Mouse (Mus musculus): ENCODE results near the gene BC030867. TPM values are rescaled to one million over a fixed set of nuclear protein-coding genes. Genes with fewer than 3 reads are reported as not detected.

Gene BC030867
- polyA plus RNA-seq, 1 experiment from 2014 or later = 25.8 TPM

- H3K27ac ChIP-seq (replicated peaks) = no peak overlapping the region
- H3K27me3 ChIP-seq (ENCODE audit: low read depth, poor library complexity, severe bottlenecking) = no peaks in the 10 kb centered on the region
- peaks cover 19% of the 10 kb centered on the region for H3K4me1 ChIP-seq
- H3K4me3 ChIP-seq = no peak overlapping the region
- no peaks in the 10 kb centered on the region for H3K9me3 ChIP-seq (replicated peaks)
- WGBS = 53% methylated on average over 3 of the region's 3 CpGs
- no peak for DNase-seq (ENCODE audit: low spot score)
- H3K36me3 ChIP-seq = peaks cover 51% of the 10 kb centered on the region
Observed at GRCm38 (mm10) chr11:102305359-102305758, 56.7 kb downstream of the BC030867 start.

- DNase-seq (ENCODE audit: low spot score) = no peak
- Histone ChIP-seq H3K27me3 (ENCODE audit: low read depth, poor library complexity, severe bottlenecking) (no peaks in the 10 kb centered on the region), H3K36me3 (peaks cover 79% of the 10 kb centered on the region), H3K27ac (replicated peaks) (no peak overlapping the region), H3K4me1 (peaks cover 34% of the 10 kb centered on the region), H3K9me3 (replicated peaks) (no peaks in the 10 kb centered on the region), H3K4me3 (no peak overlapping the region)
- 89% methylated on average over 9 of the region's 9 CpGs for WGBS
Observed at GRCm38 (mm10) chr11:102308104-102308503, 59.4 kb downstream of the BC030867 start.

GRCm38 (mm10) chr11:102308979-102309378 is 60.3 kb downstream of the BC030867 start:
- H3K36me3 ChIP-seq = peaks cover 87% of the 10 kb centered on the region
- no peaks in the 10 kb centered on the region for H3K9me3 ChIP-seq (replicated peaks)
- H3K4me3 ChIP-seq = peak overlapping the region; percentile 52
- 1% methylated on average over 27 of the region's 27 CpGs for WGBS
- no peaks in the 10 kb centered on the region for H3K27me3 ChIP-seq (ENCODE audit: low read depth, poor library complexity, severe bottlenecking)
- peak overlapping the region; percentile 69 for H3K27ac ChIP-seq (replicated peaks)
- DNase-seq (ENCODE audit: low spot score) = peak; percentile 97
- H3K4me1 ChIP-seq = peaks cover 34% of the 10 kb centered on the region

- H3K27me3 ChIP-seq (ENCODE audit: low read depth, poor library complexity, severe bottlenecking) = no peaks in the 10 kb centered on the region
- no peak for DNase-seq (ENCODE audit: low spot score)
- peak overlapping the region; percentile 69; the same call in 1 of the 2 replicates for H3K27ac ChIP-seq (replicated peaks)
- H3K4me1 ChIP-seq = peaks cover 37% of the 10 kb centered on the region
- peak overlapping the region; percentile 52 for H3K4me3 ChIP-seq
- H3K36me3 ChIP-seq = peaks cover 96% of the 10 kb centered on the region
- 89% methylated on average over 22 of the region's 22 CpGs for WGBS
- H3K9me3 ChIP-seq (replicated peaks) = no peaks in the 10 kb centered on the region
Observed at GRCm38 (mm10) chr11:102309821-102310617, 61.3 kb downstream of the BC030867 start.

- peak overlapping the region; percentile 52 for H3K4me3 ChIP-seq
- DNase-seq (ENCODE audit: low spot score) = no peak
- peaks cover 47% of the 10 kb centered on the region for H3K4me1 ChIP-seq
- no peaks in the 10 kb centered on the region for H3K27me3 ChIP-seq (ENCODE audit: low read depth, poor library complexity, severe bottlenecking)
- H3K9me3 ChIP-seq (replicated peaks) = no peaks in the 10 kb centered on the region
- peaks cover 92% of the 10 kb centered on the region for H3K36me3 ChIP-seq
- WGBS = 45% methylated on average over 38 of the region's 38 CpGs
- peak overlapping the region; percentile 59 for H3K27ac ChIP-seq (replicated peaks)
Observed at GRCm38 (mm10) chr11:102310768-102311695, 62.4 kb downstream of the BC030867 start.

- no peak for DNase-seq (ENCODE audit: low spot score)
- H3K9me3 ChIP-seq (replicated peaks) = no peaks in the 10 kb centered on the region
- no peak overlapping the region for H3K4me3 ChIP-seq
- peaks cover 55% of the 10 kb centered on the region for H3K4me1 ChIP-seq
- H3K36me3 ChIP-seq = peaks cover 83% of the 10 kb centered on the region
- WGBS = 87% methylated on average over 4 of the region's 4 CpGs
- no peak overlapping the region for H3K27ac ChIP-seq (replicated peaks)
- no peaks in the 10 kb centered on the region for H3K27me3 ChIP-seq (ENCODE audit: low read depth, poor library complexity, severe bottlenecking)
Observed at GRCm38 (mm10) chr11:102311966-102312365, 63.3 kb downstream of the BC030867 start.

GRCm38 (mm10) chr11:102312586-102312985 is 63.9 kb downstream of the BC030867 start:
- Histone ChIP-seq H3K27ac (replicated peaks) (no peak overlapping the region), H3K4me1 (peaks cover 55% of the 10 kb centered on the region), H3K36me3 (peaks cover 76% of the 10 kb centered on the region)

GRCm38 (mm10) chr11:102314321-102314720 is 65.6 kb downstream of the BC030867 start:
- H3K27me3 ChIP-seq (ENCODE audit: low read depth, poor library complexity, severe bottlenecking) = no peaks in the 10 kb centered on the region
- H3K36me3 ChIP-seq = peaks cover 63% of the 10 kb centered on the region
- H3K27ac ChIP-seq (replicated peaks) = no peak overlapping the region
- no peak for DNase-seq (ENCODE audit: low spot score)
- H3K4me1 ChIP-seq = peaks cover 48% of the 10 kb centered on the region
- 91% methylated on average over 12 of the region's 12 CpGs for WGBS
- no peak overlapping the region; the same call in 1 of the 2 replicates for H3K4me3 ChIP-seq
- no peaks in the 10 kb centered on the region for H3K9me3 ChIP-seq (replicated peaks)

More at GRCm38 (mm10) chr11:102312586-102312985, 63.9 kb downstream of the BC030867 start:
- Histone ChIP-seq H3K4me3 (no peak overlapping the region), H3K9me3 (replicated peaks) (no peaks in the 10 kb centered on the region), H3K27me3 (ENCODE audit: low read depth, poor library complexity, severe bottlenecking) (no peaks in the 10 kb centered on the region)
- WGBS = 88% methylated on average over 6 of the region's 6 CpGs
- no peak for DNase-seq (ENCODE audit: low spot score)

Small RNA genes lying within 50 kb of the gene (microRNA-seq; reads per million reads assigned to microRNA genes)
- gene Mir8101 = 1.5 reads per million

Other genes with a start within 250 kb of the BC030867 start
- 13.3 and 16.9 TPM in 2 replicates for gene Mpp3, start 220.4 kb upstream of the BC030867 start, polyA plus RNA-seq (2016; fragmentation: Nextera tagmentation; extraction: Ambion mirVana)
- gene Cd300lg, start 207.4 kb upstream of the BC030867 start, polyA plus RNA-seq (2016; fragmentation: Nextera tagmentation; extraction: Ambion mirVana) = 0.20 and 0.25 TPM in 2 replicates
- 15.5 and 18.7 TPM in 2 replicates for gene Mpp2, start 160.4 kb upstream of the BC030867 start, polyA plus RNA-seq (2016; fragmentation: Nextera tagmentation; extraction: Ambion mirVana)
- not detected in 2 replicates for gene Ppy, start 147.6 kb upstream of the BC030867 start, polyA plus RNA-seq (2016; fragmentation: Nextera tagmentation; extraction: Ambion mirVana)
- not detected in 2 replicates for gene Pyy, start 141.1 kb upstream of the BC030867 start, polyA plus RNA-seq (2016; fragmentation: Nextera tagmentation; extraction: Ambion mirVana)
- gene Nags, start 103.4 kb upstream of the BC030867 start, polyA plus RNA-seq (2016; fragmentation: Nextera tagmentation; extraction: Ambion mirVana) = 0.10 TPM in 1 of 2 replicates, not detected in the other
- 40.4 and 42.3 TPM in 2 replicates for gene Tmem101, start 92.5 kb upstream of the BC030867 start, polyA plus RNA-seq (2016; fragmentation: Nextera tagmentation; extraction: Ambion mirVana)
- gene Lsm12, start 63.6 kb upstream of the BC030867 start, polyA plus RNA-seq (2016; fragmentation: Nextera tagmentation; extraction: Ambion mirVana) = 141 and 144 TPM in 2 replicates
- gene G6pc3, start 59.3 kb upstream of the BC030867 start, polyA plus RNA-seq (2016; fragmentation: Nextera tagmentation; extraction: Ambion mirVana) = 39.1 and 41.5 TPM in 2 replicates
- 57.3 and 68.9 TPM in 2 replicates for gene Hdac5, start 18.7 kb upstream of the BC030867 start, polyA plus RNA-seq (2016; fragmentation: Nextera tagmentation; extraction: Ambion mirVana)
- 0.05 TPM in 1 of 2 replicates, not detected in the other for gene Asb16, start 19.9 kb downstream of the BC030867 start, polyA plus RNA-seq (2016; fragmentation: Nextera tagmentation; extraction: Ambion mirVana)
- gene Tmub2, start 36.0 kb downstream of the BC030867 start, polyA plus RNA-seq (2016; fragmentation: Nextera tagmentation; extraction: Ambion mirVana) = 51.3 and 60.5 TPM in 2 replicates
- gene Atxn7l3, start 47.7 kb downstream of the BC030867 start, polyA plus RNA-seq (2016; fragmentation: Nextera tagmentation; extraction: Ambion mirVana) = 13.9 and 16.5 TPM in 2 replicates
- gene Ubtf, start 70.9 kb downstream of the BC030867 start, polyA plus RNA-seq (2016; fragmentation: Nextera tagmentation; extraction: Ambion mirVana) = 89.6 and 90.3 TPM in 2 replicates
- gene Slc4a1, start 117.3 kb downstream of the BC030867 start, polyA plus RNA-seq (2016; fragmentation: Nextera tagmentation; extraction: Ambion mirVana) = 33.8 and 33.9 TPM in 2 replicates
- 21.5 and 40.7 TPM in 2 replicates for gene Rundc3a, start 144.5 kb downstream of the BC030867 start, polyA plus RNA-seq (2016; fragmentation: Nextera tagmentation; extraction: Ambion mirVana)
- 234 and 249 TPM in 2 replicates for gene Slc25a39, start 159.1 kb downstream of the BC030867 start, polyA plus RNA-seq (2016; fragmentation: Nextera tagmentation; extraction: Ambion mirVana)
- gene Grn, start 181.4 kb downstream of the BC030867 start, polyA plus RNA-seq (2016; fragmentation: Nextera tagmentation; extraction: Ambion mirVana) = 63.5 and 77.1 TPM in 2 replicates
- 3.0 and 4.0 TPM in 2 replicates for gene Fam171a2, start 198.8 kb downstream of the BC030867 start, polyA plus RNA-seq (2016; fragmentation: Nextera tagmentation; extraction: Ambion mirVana)
- gene Itga2b, start 221.2 kb downstream of the BC030867 start, polyA plus RNA-seq (2016; fragmentation: Nextera tagmentation; extraction: Ambion mirVana) = 5.8 and 6.9 TPM in 2 replicates

Data from midbrain, embryonic 10.5 days (tissue).